Mouse (Mus musculus): ENCODE results near the gene Lsamp.
"Not testable (repeated sequence)": the region's sequence is repeated elsewhere in the genome, so short reads cannot be mapped to it uniquely, and the experiment has no call there.

Lsamp gene

DNA sequence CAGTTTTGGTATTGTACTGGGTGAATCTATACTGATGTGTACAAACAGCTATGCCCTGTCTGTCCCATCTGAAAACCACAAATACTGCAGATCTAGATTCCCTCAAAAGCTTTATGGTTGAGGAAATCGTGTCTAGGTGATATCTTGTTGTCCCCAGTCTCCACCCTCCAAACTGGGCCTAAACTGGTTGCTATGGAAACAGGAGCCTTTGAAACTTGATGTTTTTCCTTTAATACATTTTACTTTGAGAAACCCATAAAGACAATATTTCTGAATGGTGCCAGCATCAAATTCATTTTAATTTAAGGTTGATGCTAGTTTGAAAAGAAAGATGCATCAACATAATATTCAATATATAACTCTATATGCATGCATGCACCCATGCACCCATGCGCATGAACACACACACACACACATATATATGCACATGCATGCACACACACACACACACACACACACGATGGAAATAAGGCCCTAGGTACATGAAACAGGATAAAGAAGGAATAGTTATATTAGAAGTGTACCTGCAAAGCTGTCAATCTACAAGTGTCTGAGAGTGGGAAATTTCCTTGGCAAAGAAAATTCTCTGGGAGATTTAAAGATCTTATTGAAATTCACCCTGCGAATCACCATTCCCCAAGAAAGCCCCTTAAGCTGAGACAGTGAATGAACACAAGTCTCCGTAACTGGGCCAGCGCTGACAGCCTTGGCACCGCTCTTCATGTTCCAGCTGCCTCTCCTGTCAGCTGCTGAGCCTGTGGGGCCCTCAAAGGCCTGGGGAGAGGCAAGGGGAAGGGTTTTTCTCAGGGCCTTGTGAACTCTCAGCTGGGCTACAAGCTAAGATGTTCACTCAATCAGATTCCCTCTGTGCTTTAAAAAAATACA lies 525.2 kb downstream of the Lsamp start:
- peak in 1 of 2 experiments; percentile 36 for DNase-seq

DNA sequence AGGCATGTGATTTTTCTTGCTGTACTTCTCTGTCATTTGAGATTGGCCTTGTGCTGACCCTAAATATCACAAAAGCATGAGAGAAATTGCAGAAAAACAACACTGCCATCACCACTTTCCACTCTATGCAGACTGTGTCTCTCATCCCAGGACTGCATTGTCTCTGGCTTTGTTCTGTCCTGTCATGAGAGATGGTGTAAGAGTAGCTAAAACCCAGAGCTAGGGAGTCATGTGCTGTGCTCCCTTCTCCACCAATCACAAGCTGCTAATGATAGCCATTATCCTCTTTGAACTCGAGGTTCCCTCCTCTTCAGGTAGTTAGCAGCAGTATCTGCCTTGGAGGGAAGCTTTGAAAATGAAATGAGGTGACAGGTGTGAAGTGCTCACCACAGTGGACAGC lies 552.6 kb downstream of the Lsamp start:
- DNase-seq: no peak

- DNase-seq: no peak
Observed at GRCm38 (mm10) chr16:40549663-40550062, 565.5 kb downstream of the Lsamp start.

DNA sequence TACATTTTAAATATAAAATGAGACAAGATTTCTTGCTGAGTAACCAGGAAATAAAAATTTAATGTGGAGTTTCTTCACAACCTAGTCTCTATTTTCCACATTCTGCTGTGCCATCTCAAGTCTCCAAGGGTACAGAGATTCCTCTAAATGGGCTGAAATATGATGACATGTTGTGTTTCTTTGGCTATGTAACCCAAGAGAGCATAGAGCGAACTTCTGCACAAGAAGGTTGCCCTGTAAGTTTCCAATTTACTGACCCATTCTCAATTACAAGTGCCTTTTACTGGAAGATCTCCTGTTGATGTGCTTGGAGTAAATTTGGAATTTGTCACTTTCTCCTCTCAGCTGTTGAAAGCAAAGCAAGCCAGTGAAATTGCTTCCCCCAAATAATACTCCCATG lies 571.4 kb downstream of the Lsamp start:
- DNase-seq: no peak

GRCm38 (mm10) chr16:40557680-40558249 lies 573.6 kb downstream of the Lsamp start:
- no peak for DNase-seq

GRCm38 (mm10) chr16:40567431-40567941 lies 583.3 kb downstream of the Lsamp start:
- DNase-seq: no peak

DNA sequence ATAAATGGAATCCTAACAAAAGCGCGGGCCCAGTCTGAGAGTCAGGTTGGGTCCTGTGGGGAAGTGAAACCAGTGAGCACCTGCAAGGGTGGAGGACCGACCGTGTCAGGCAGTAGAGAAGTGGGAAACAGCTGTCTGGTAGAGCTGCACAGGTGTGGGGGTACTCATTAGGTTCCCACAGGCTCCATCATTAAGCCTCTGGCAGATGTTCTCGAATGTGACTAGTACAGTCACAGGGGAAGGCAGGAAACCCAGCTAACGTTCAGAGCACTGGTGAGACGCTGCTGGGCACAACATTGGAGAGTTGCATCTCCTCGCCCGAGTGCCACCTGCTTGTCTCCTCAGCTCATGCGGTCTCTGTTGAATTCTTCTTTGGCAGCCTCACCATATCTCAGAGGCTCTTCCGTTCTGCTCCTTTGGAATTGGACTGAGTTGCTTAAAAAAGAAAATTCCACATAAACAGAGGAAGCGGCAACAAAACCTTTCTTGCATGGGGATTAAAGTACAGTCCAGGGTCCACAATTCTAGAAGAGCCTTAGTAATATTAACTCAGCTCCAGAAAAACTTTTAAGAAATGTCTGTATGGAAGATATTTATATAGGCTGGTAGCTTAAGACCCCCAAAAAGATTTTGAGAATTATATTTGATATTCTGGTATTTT lies 588.1 kb downstream of the Lsamp start:
- DNase-seq: no peak

DNA sequence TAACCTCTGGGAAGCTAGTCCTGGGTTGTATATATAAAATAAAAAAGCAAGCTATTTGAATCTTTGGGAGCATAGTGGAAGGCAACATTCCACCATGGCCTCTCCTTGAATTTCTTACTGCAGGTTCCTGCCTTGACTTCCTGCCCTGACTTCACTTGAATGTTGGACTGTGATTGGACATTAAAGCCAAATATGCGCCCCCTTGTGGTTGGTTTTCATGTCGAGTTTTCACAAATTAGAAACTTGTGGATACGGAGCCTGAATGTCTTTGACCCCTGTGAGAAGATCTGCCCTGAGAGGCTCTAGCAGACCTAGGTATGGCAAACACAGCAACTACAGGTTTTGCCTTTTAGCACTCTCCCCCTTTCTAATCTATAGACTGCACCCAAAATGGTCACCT lies 597.9 kb downstream of the Lsamp start:
- no peak for DNase-seq

DNA sequence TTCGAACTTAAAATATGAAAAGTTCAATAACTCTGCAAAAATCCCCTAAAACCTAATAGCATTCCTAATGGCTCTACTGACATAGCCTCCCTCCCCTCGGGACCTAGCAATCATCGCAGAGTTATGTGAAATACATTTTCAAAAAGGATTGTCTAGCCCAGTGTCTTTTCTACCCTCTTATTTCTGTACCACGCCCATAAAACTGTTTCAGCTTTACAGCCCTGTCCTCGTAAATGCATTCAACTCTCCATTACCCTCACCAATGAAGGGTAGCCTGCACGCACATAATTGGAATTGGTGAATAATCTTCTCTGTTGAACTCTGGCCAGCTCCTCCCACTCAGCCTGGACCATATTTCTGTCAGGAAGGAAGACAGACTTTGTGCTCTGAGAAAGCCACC lies 609.0 kb downstream of the Lsamp start:
- no peak for DNase-seq

DNA sequence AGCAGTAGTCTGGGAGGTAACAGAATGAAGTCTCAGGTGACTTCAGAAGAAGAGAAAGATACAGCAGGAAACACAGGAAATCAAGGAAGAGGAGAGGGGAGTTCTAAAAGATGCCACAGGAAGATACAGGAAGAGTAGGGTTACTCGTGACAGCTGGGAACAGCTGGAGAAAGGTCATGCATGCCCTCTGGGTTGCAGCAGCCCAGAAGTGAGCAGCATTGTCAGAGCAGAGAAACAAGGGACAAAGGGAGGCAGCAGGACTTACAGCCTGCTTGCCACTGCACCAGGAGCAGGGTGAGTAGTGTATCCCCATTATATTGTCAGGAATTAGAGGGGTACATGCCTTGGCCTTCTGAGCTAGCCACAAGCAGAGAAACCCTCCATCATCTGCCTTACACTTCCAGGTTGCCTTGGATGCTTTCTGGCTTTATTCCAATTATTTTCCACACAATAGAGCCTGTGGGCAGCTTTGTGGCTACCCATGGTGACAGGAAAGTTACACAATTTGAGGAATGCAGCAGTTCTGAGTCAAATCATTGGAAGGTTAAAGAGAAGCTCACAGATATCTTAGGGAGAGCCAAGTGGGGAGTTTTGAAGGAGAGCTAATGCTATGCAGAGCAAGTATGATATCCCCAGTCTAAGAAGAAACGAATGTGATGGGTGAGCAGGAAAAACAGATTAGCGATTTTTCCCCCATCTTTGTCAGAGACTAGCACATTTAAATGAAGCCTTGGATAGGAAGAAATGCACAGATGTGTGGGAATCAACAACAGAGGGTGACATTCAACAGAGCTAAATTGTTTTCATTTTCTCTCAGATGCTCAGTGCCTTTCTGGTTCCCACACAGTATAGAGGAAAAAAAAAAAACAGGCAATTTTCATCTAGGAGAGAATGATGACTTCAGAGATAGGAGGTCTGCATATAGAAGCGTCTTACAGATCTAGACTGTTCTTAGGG lies 617.5 kb downstream of the Lsamp start:
- DNase-seq: no peak

GRCm38 (mm10) chr16:40607509-40607908 lies 623.3 kb downstream of the Lsamp start:
- no peak for DNase-seq

DNA sequence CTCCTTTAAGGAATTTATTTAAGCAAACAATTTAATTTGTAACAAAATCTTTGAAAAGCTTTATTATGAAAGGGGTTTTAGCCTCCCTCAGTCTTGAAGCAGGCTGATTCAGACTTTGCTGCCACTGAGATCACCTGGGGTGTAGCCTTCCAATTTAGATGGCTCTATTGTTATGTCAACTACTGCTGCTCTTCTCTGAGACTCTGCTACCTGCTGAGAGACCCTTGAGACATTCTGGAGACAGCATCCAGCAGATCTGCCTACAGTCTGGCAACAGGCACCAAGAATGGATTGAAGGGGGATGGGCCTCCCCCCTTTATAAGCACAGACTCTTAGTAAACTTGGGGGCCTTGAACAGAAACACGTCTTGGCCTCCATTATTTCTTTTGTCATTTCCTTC lies 632.5 kb downstream of the Lsamp start:
- DNase-seq: not testable (repeated sequence)

GRCm38 (mm10) chr16:40621086-40621485 lies 636.9 kb downstream of the Lsamp start:
- not testable (repeated sequence) for DNase-seq

- DNase-seq: no peak
Observed at GRCm38 (mm10) chr16:40627159-40627558, 643.0 kb downstream of the Lsamp start.

- no peak for DNase-seq
Observed at GRCm38 (mm10) chr16:40639621-40640371, 655.6 kb downstream of the Lsamp start.

DNA sequence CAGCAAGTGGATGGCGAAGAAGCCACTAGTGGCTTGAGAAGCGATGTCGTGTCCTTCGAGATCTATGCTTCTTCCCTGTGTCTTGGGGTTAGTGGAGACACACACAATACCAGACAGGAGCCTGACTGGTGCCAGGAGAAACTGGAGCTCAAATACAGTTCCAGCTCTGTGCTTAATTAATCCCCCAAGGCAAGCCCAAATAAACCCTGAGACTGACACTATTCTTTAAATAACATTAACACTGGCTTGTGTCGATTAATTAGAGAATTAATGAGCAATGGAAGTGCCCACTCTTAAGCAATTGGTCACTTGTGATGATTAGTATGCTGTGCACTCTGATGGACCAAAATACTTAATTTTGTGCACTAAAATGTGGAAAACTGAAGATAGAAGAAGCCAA lies 668.6 kb downstream of the Lsamp start:
- no peak for DNase-seq

DNA sequence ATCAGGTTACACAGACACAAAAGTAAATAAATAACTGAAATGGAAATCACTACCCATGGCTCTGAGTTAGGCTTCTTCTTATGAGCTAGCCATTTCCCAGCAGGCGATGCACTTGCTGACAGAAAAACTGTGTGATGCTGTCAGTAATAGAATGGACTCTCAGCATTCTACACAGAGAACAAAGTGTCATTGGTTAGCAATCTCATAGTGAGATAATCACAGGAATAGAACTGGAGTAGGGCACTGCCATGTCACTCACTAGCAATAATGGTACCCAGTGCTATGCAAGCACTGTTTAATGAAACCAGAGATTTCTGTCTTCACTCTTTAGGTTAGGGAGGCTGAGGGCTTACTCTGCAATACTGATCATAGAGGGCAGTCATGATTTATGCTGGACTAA lies 669.3 kb downstream of the Lsamp start:
- DNase-seq: no peak

DNA sequence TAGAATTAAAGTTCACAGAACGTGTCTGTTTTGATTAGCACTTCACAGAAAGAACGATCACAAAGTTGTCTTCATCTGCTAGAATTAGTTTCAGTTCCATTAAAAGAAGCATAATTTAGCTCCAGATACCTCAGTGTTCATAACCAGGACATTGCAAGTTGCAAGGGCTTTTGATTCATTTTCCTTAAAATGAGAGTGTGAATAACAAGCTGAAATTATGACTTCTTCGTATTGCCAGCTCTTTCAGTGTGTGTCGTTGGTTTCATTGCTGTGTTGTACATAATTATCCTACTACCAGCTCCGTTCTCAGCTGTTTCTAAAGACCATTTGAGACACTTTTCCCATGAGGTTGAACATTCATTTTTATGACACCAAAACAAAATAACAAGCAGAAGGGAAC lies 672.2 kb downstream of the Lsamp start:
- DNase-seq: no peak

DNA sequence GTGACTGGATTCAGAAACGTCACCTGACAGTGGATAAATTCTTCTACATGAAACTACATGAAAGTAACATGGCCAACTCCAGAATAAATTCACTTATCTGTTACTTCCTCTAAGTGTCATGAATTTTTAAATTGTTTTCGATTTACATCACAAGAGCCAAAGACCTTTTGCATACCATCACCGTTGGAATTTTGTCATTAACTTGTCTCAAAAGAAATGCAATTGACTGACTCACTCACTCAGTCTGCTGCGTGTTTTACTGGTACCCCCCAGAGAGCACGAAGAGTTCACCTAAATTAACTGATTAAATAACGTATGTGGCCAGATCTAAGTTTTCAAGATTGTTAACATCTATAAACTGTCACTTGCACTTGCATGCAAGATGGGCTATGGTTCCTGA lies 672.7 kb downstream of the Lsamp start:
- no peak for DNase-seq

DNA sequence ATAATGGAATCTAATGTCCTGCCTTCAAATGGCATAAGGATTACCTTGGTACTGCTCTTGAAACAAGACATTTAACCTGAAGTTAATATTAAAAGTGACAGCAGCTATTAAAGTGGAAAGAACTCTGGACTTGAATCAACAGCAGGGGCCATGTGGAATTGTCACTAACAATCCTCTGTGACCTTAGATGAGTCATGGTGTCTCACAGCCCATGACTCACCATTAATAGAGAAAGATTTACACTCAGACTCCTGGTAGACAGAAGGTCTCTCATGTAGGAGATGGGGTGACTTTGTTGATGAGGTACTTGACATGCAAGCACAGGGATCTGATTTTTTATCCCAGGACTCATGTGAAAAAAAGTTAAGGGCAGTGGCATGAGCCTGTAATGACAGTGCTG lies 701.4 kb downstream of the Lsamp start:
- no peak for DNase-seq

DNA sequence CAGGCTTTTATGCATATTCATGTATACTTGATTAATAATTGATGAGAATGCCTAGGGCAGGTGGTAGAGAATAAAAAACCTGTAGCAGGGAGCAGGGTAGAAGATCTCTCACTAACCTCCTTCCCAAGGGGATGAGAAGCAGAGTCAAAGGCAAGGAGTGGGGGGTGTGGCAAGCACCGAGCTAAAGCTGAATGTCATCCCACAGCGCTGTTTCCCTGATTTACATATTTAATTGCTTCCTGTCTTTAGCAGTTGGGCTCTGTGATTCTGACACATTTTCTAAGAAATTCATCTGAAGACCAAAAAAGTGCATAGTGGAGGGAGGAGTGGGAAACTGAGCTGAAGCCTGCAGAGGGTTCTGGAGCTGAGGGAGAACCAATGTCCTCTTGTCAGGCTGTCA lies 708.1 kb downstream of the Lsamp start:
- no peak for DNase-seq

DNA sequence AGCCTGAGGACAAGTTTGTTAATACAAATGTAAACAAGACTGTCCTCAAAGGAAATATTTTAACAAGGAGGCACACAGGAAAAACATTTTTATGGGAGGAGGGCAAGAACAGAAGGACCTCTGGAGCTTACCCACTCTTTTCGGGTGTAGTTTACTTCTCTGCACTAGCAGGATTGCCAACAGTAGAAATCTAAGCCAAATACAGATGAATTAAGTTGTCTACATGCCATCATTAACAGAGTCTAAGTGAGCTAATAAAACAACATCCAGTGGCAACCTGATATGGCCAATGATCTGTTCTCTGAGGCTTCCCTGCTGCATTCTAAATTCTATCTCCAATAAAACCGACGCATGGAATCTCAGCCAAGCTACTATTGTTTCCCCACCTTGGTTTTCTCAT lies 713.1 kb downstream of the Lsamp start:
- DNase-seq: no peak

Data from lung, postnatal 4 days (tissue).